Comparison of ENCODE assay signal across 7 mouse cellular contexts in genomic region chr10:95254453-95255001, GRCm38 (mm10).
A peak's percentile ranks its signal among the peaks of the same experiment; 100 is the strongest.
DNase-seq lines count a peak whose midpoint lies in the region; ATAC-seq and TF ChIP-seq lines count a peak whose summit lies in the region.

No protein-coding gene starts in this region.

- WGBS in embryonic facial prominence, embryonic 11.5 days, result 43% methylated on average over 13 of the region's 13 CpGs
- 29% methylated on average over 13 of the region's 13 CpGs for WGBS in heart, postnatal 0 days
- 60% methylated on average over 13 of the region's 13 CpGs for WGBS in limb, embryonic 11.5 days
- 64% methylated on average over 13 of the region's 13 CpGs for WGBS in small intestine, adult 2 months

- H3K4me2 ChIP-seq in embryonic facial prominence, embryonic 11.5 days (ENCODE audit: low read depth, low read length), result no peak overlapping the region
- peak overlapping the region; percentile 43 for H3K4me2 ChIP-seq in heart, postnatal 0 days (ENCODE audit: low read depth, low read length)
- H3K4me2 ChIP-seq in limb, embryonic 11.5 days (ENCODE audit: low read depth, severe bottlenecking), result no peak overlapping the region

- peaks cover 4% of the 10 kb centered on the region; the same call in 1 of the 2 replicates for H3K4me1 ChIP-seq in embryonic facial prominence, embryonic 11.5 days (ENCODE audit: control insufficient read depth, insufficient read depth, low read length)
- peaks cover 18% of the 10 kb centered on the region; the same call in 1 of the 2 replicates for H3K4me1 ChIP-seq in heart, postnatal 0 days (ENCODE audit: control insufficient read depth, insufficient read depth)
- H3K4me1 ChIP-seq in limb, embryonic 11.5 days (ENCODE audit: control insufficient read depth, insufficient read depth, low read length), result peaks cover 17% of the 10 kb centered on the region
- no peaks in the 10 kb centered on the region for H3K4me1 ChIP-seq in small intestine, adult 2 months (ENCODE audit: control insufficient read depth, insufficient read depth, insufficient read length, low read length)

- no peak for TF ChIP-seq EP300 in heart, postnatal 0 days (IDR thresholded peaks at IDR 0.05; ENCODE audit: low read depth)

- DNase-seq in urinary bladder, postnatal 14 days (ENCODE audit: low spot score), result peak; percentile 4
- no peak for DNase-seq in urinary bladder, adult 2 months (ENCODE audit: low spot score)
- no peak for DNase-seq in embryonic facial prominence, embryonic 11.5 days (ENCODE audit: low spot score)
- DNase-seq in heart, postnatal 0 days (ENCODE audit: low spot score), result peak; percentile 45
- no peak for DNase-seq in limb, embryonic 11.5 days (ENCODE audit: low spot score)
- no peak for DNase-seq in embryo, embryonic 11 days

- no peaks in the 10 kb centered on the region for H3K9me3 ChIP-seq in embryonic facial prominence, embryonic 11.5 days (replicated peaks; ENCODE audit: control insufficient read depth, low read length)
- no peaks in the 10 kb centered on the region for H3K9me3 ChIP-seq in heart, postnatal 0 days (replicated peaks; ENCODE audit: control insufficient read depth, low read length)
- no peaks in the 10 kb centered on the region for H3K9me3 ChIP-seq in limb, embryonic 11.5 days (ENCODE audit: control insufficient read depth, low read length)

- 0 out of 2 replicates have a peak overlapping the region, but pooled peaks have one; percentile 16 for H3K27ac ChIP-seq in embryonic facial prominence, embryonic 11.5 days (replicated peaks; ENCODE audit: low read depth, low read length)
- H3K27ac ChIP-seq in heart, postnatal 0 days (ENCODE audit: low read depth), result peak overlapping the region; percentile 49
- peak overlapping the region; percentile 42; the same call in 1 of the 2 replicates for H3K27ac ChIP-seq in limb, embryonic 11.5 days (replicated peaks; ENCODE audit: low read depth, low read length)
- H3K27ac ChIP-seq in small intestine, adult 2 months (ENCODE audit: insufficient read depth, low read depth, low read length), result peak overlapping the region; percentile 31

- no peak for TF ChIP-seq POLR2A in small intestine, adult 2 months (IDR thresholded peaks at IDR 0.05; ENCODE audit: low read depth, low read length)

- no peak for ATAC-seq in embryonic facial prominence, embryonic 11.5 days (replicated peaks; ENCODE audit: insufficient number of reproducible peaks, low FRiP score, low TSS enrichment, low read depth)
- ATAC-seq in heart, postnatal 0 days (ENCODE audit: insufficient read depth, low read depth), result peak; percentile 53
- ATAC-seq in limb, embryonic 11.5 days (ENCODE audit: insufficient number of reproducible peaks, low FRiP score, low TSS enrichment, low read depth), result no peak

- H3K36me3 ChIP-seq in embryonic facial prominence, embryonic 11.5 days (replicated peaks; ENCODE audit: control insufficient read depth, insufficient read depth, low read depth, low read length), result no peaks in the 10 kb centered on the region
- no peaks in the 10 kb centered on the region for H3K36me3 ChIP-seq in heart, postnatal 0 days (replicated peaks; ENCODE audit: control insufficient read depth, insufficient read depth, low read length)
- no peaks in the 10 kb centered on the region for H3K36me3 ChIP-seq in limb, embryonic 11.5 days (ENCODE audit: control insufficient read depth, insufficient read depth, low read length)
- H3K36me3 ChIP-seq in small intestine, adult 2 months (ENCODE audit: control insufficient read depth, insufficient read depth, low read length), result no peaks in the 10 kb centered on the region

- no peaks in the 10 kb centered on the region for H3K27me3 ChIP-seq in embryonic facial prominence, embryonic 11.5 days (ENCODE audit: control insufficient read depth, insufficient read depth, low read length)
- H3K27me3 ChIP-seq in heart, postnatal 0 days (ENCODE audit: control insufficient read depth, insufficient read depth, low read length), result no peaks in the 10 kb centered on the region
- no peaks in the 10 kb centered on the region for H3K27me3 ChIP-seq in limb, embryonic 11.5 days (ENCODE audit: control insufficient read depth, insufficient read depth, low read length)
- no peaks in the 10 kb centered on the region for H3K27me3 ChIP-seq in small intestine, adult 2 months (ENCODE audit: control insufficient read depth, insufficient read depth, low read length)

- TF ChIP-seq CTCF in heart, postnatal 0 days (IDR thresholded peaks at IDR 0.05; ENCODE audit: low read depth), result no peak
- no peak for TF ChIP-seq CTCF in small intestine, adult 2 months (IDR thresholded peaks at IDR 0.05; ENCODE audit: extremely low read depth, insufficient read length, insufficient replicate concordance, low read depth, low read length)

- H3K9ac ChIP-seq in embryonic facial prominence, embryonic 11.5 days (replicated peaks; ENCODE audit: low read length), result no peak overlapping the region
- H3K9ac ChIP-seq in heart, postnatal 0 days (replicated peaks; ENCODE audit: low read depth, low read length), result peak overlapping the region; percentile 28; the same call in 1 of the 2 replicates
- no peak overlapping the region for H3K9ac ChIP-seq in limb, embryonic 11.5 days (ENCODE audit: low read length)

- no peak overlapping the region for H3K4me3 ChIP-seq in embryonic facial prominence, embryonic 11.5 days (ENCODE audit: low read depth, low read length)
- no peak overlapping the region for H3K4me3 ChIP-seq in heart, postnatal 0 days (ENCODE audit: low read depth, low read length)
- H3K4me3 ChIP-seq in limb, embryonic 11.5 days (ENCODE audit: low read depth, low read length), result no peak overlapping the region
- peak overlapping the region; percentile 35 for H3K4me3 ChIP-seq in small intestine, adult 2 months (ENCODE audit: low read depth, low read length)

Comparison
In these comparisons a context has a peak if more than half of its experiments do, and no peak if none do; other contexts are left out.
1. DNase-seq: peak in urinary bladder, postnatal 14 days (single experiment) and heart, postnatal 0 days (single experiment); none in urinary bladder, adult 2 months (single experiment), embryonic facial prominence, embryonic 11.5 days (single experiment), limb, embryonic 11.5 days (single experiment) and embryo, embryonic 11 days (single experiment).
2. Peak in every context shown above with its lines, with median percentiles within 50 percentile points of each other: H3K27ac ChIP-seq.